Mouse (Mus musculus) forebrain, embryonic 14.5 days (tissue): ENCODE measurements around the gene Rufy3. TPM values are rescaled to one million over a fixed set of nuclear protein-coding genes. Genes with fewer than 3 reads are reported as not detected.
A peak's percentile ranks its signal among the peaks of the same experiment; 100 is the strongest.

Experiments used
- ATAC-seq: fragments of 200-750 bp; cut with Nextera tagmentation; 2 replicates; pipeline ENCODE4 v1.8.0; 2017; ENCODE audit warnings: mild to moderate bottlenecking, moderate library complexity
- DNase-seq: peaks from one replicate; pipeline ENCODE4 v3.0.0-alpha.2; 2015; ENCODE audit warnings: low spot score
- H3K27ac ChIP-seq: fragments of 300-500 bp; sonication (generic); 2 replicates; pipeline ENCODE4 v1.5.1; 2014; ENCODE audit warnings: low read depth, mild to moderate bottlenecking, control low read depth, low read length, moderate library complexity
- H3K27me3 ChIP-seq: fragments of 300-500 bp; sonication (generic); replicated peaks from 2 replicates; pipeline ENCODE4 v1.6.1; 2014; ENCODE audit warnings: low read length, control low read depth, mixed read lengths; ENCODE audit not compliant: control insufficient read depth, insufficient read depth
- H3K36me3 ChIP-seq: fragments of 300-500 bp; sonication (generic); 2 replicates; pipeline ENCODE4 v1.6.1; 2014; ENCODE audit warnings: low read length, control low read depth; ENCODE audit not compliant: control insufficient read depth, insufficient read depth
- H3K4me1 ChIP-seq: fragments of 300-500 bp; sonication (generic); 2 replicates; pipeline ENCODE4 v1.6.1; 2014; ENCODE audit warnings: antibody characterized with exemption, low read length, control low read depth; ENCODE audit not compliant: control insufficient read depth, insufficient read depth
- H3K4me2 ChIP-seq: fragments of 300-500 bp; sonication (generic); 2 replicates; pipeline ENCODE4 v1.6.1; 2014; ENCODE audit warnings: mild to moderate bottlenecking, control low read depth, low read length
- H3K4me3 ChIP-seq: fragments of 300-500 bp; sonication (generic); 2 replicates; pipeline ENCODE4 v1.5.1; 2014; ENCODE audit warnings: low read depth, low read length, control low read depth
- H3K9ac ChIP-seq: fragments of 300-500 bp; sonication (generic); 2 replicates; pipeline ENCODE4 v1.6.1; 2014; ENCODE audit warnings: mild to moderate bottlenecking, low read length, control low read depth, moderate library complexity
- H3K9me3 ChIP-seq: fragments of 300-500 bp; sonication (generic); replicated peaks from 2 replicates; pipeline ENCODE4 v1.6.1; 2016; ENCODE audit warnings: low read length, control low read depth, mixed read lengths; ENCODE audit not compliant: control insufficient read depth
- WGBS: fragments of 180-500 bp; shearing (Covaris S2); extraction: QIAGEN DNeasy Blood & Tissue Kit; methylation state at CpG from one replicate; pipeline ENCODE4 v1.1.7; 2014; 5-methylcytosine and 5-hydroxymethylcytosine counted together
- polyA plus RNA-seq: library from polyadenylated mRNA; unstranded; fragments of >200 nt; fragmentation: Nextera tagmentation; extraction: Ambion mirVana; gene quantifications from 2 replicates; pipeline ENCODE4 v1.2.1, GENCODE M21; 2014

Rufy3 gene
- polyA plus RNA-seq, 1 experiment from 2014 or later: 155 TPM

DNA sequence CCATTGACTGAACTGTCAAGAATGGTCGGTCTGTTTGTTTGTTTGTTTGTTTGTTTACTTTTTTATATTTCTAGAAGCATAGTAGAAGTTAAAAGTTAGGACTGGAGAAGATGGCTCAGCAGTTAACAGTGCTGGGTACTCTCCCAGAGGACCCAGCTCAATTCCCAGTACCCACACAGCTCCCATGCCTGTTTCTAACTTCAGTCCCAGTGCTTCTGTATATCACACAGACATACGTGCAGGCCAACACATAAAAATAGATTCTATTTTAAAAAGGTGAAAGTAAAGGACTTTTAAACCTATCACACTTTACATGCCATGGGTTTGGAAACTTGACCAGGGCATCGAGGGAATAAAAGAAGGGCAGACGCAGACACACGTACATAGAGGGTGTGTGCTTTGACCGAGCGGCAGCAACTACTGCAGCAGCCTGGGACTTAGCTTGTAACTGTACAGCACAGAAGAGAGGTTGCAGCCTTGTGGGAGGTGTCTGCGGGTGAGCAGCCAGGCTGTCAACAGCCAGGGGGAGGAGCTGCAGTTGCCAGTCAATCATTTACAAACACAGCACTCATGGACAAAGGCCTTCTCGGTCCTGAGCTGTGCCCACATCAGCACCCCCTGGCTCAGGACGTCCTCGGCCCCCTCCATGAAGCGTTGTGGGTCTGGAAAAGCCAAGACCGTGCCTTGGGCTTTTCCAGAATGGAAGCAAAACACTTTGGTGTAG is 22.5 kb downstream of the Rufy3 start:
- H3K4me2 ChIP-seq: peak overlapping the region; percentile 90
- WGBS: 33% methylated on average over 13 of the region's 13 CpGs
- peak; percentile 27 for ATAC-seq
- peak overlapping the region; percentile 67 for H3K9ac ChIP-seq
- H3K36me3 ChIP-seq: peaks cover 18% of the 10 kb centered on the region
- peak overlapping the region; percentile 48; the same call in 1 of the 2 replicates for H3K27ac ChIP-seq
- H3K27me3 ChIP-seq: no peaks in the 10 kb centered on the region
- no peaks in the 10 kb centered on the region for H3K9me3 ChIP-seq
- DNase-seq: peak; percentile 63
- H3K4me3 ChIP-seq: peak overlapping the region; percentile 56
- peaks cover 31% of the 10 kb centered on the region for H3K4me1 ChIP-seq

DNA sequence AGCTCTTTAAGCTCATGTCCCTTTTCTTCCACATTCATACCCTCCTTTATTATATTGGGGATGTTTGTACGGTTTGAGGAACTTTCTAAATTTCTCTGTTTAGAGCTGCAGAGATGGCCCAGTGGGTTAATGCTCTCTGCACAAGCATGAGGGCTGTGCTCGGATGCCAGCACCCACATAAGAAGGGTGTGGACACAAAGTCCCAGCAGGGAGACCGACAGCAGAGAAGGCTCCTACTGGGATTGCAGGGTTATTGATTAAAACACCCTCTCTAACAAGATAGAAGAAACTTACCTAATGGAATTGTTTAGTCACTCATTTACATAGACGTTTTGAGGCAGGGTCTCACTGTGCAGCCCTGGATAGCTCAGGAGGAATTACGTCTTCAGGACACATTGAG is 23.6 kb downstream of the Rufy3 start:
- Histone ChIP-seq H3K4me1 (peaks cover 31% of the 10 kb centered on the region), H3K27me3 (no peaks in the 10 kb centered on the region), H3K36me3 (peaks cover 18% of the 10 kb centered on the region), H3K27ac (no peak overlapping the region), H3K9ac (no peak overlapping the region), H3K4me3 (no peak overlapping the region), H3K9me3 (no peaks in the 10 kb centered on the region), H3K4me2 (no peak overlapping the region)
- ATAC-seq: no peak
- 52% methylated on average over 5 of the region's 5 CpGs for WGBS
- no peak for DNase-seq

DNA sequence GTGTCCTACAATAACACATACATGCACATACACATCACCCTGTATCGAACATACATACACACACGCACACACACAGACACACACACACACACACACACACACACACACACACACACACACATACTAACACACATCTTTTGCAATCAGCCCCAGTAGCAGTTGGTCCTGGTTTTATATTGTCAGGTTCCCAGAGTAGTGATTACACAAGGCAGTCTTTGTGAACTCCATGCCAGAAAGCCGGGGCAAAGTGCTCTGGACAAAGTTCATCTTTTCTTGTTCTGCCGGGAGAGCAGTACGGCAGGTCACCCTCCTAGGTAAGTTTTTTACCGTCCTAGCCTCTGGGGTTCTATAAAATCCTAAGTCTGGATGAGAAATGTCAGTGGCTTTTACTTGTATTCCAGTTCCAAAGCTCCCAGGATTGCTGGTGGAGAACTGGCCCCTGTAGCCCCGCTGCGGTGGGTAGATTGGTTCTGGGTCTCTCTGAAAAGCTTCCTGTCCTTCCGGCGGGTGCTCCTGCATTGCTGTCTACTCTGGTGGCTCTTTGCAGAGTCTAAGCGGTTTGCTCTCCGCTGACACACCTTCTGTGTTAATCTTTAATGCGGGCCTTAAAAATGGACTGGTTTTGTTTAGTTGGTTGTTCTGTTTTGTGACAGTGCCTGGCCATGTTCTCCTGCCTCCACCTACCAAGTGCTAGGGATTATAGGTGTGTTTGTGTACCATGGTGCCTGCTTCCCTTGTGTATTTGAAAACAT is 28.8 kb downstream of the Rufy3 start:
- Histone ChIP-seq H3K27ac (no peak overlapping the region), H3K36me3 (peaks cover 41% of the 10 kb centered on the region), H3K27me3 (no peaks in the 10 kb centered on the region), H3K9me3 (no peaks in the 10 kb centered on the region), H3K9ac (no peak overlapping the region), H3K4me3 (no peak overlapping the region), H3K4me1 (no peaks in the 10 kb centered on the region; the same call in 1 of the 2 replicates), H3K4me2 (no peak overlapping the region)
- DNase-seq (no peak), ATAC-seq (no peak)
- WGBS: 92% methylated on average over 13 of the region's 13 CpGs

DNA sequence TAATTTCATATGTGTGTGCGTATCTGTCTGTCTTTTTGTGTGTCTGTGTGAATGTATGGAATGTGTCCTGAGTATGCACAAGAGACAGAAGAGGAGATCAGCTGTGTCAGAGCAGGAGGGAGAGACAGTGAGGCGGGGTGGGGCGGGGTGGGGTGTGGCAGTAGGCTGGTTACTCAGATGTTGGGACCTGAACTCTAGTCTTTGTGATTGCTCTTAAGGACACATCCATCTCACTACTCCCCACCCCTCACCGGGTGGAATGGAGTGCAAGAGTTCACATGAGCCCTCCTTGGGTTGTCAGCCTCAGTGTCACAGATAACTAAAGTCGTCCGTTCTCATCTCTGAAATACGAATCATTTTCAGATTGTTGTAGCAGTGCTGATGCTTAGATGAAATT is 29.3 kb downstream of the Rufy3 start:
- ATAC-seq: no peak
- H3K27ac ChIP-seq: no peak overlapping the region
- no peaks in the 10 kb centered on the region for H3K9me3 ChIP-seq
- no peaks in the 10 kb centered on the region for H3K4me1 ChIP-seq
- H3K9ac ChIP-seq: no peak overlapping the region
- H3K36me3 ChIP-seq: peaks cover 46% of the 10 kb centered on the region
- no peak overlapping the region for H3K4me3 ChIP-seq
- DNase-seq: no peak
- WGBS: 93% methylated on average over 7 of the region's 7 CpGs
- H3K27me3 ChIP-seq: no peaks in the 10 kb centered on the region
- no peak overlapping the region for H3K4me2 ChIP-seq

DNA sequence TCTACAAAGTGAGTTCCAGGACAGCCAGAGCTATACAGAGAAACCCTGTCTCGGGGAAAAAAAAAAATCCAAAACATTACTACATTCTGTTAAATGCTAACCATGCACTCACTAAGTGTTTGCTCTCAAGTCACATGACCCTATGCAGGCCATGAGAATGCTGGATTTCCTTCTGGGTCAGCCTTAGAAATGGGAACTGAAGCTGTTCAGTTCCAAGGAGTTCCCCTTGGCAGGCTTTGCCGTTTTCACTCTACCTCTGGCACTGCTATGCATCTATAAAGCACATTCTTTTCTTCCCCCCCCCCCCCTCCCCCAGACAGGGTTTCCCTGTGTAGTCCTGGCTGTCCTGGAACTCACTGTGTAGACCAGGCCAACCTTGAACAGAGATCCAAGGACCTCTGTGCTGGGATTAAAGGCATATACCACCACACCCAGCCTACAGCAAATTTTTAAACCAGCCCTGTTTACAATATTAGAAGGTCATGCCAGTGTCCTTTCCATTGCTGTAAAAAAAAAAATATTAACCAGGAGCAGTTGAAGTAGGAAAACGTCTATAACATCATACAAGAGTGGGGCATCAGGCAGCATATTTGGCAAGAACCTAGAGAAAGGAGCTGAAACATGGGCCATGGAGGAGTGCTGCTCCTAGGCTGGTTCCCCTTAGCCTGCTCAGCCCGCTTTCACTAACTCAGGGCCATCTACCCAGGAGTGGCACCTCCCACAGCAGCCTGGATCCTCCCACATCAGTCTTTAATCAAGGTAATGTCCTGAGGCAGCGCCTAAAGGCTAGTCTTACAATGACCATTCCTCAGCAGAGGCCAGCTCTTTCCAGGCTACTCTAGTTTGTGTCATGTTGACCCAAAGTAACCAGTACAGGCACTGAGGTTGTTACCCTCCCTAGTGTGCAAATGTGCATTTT is 31.0 kb downstream of the Rufy3 start:
- no peak overlapping the region for H3K4me3 ChIP-seq
- H3K9me3 ChIP-seq: no peaks in the 10 kb centered on the region
- H3K36me3 ChIP-seq: peaks cover 38% of the 10 kb centered on the region
- H3K4me1 ChIP-seq: no peaks in the 10 kb centered on the region
- H3K9ac ChIP-seq: no peak overlapping the region
- H3K4me2 ChIP-seq: no peak overlapping the region
- H3K27me3 ChIP-seq: no peaks in the 10 kb centered on the region
- no peak for DNase-seq
- no peak overlapping the region for H3K27ac ChIP-seq
- no peak for ATAC-seq
- WGBS: 79% methylated on average over 5 of the region's 5 CpGs

DNA sequence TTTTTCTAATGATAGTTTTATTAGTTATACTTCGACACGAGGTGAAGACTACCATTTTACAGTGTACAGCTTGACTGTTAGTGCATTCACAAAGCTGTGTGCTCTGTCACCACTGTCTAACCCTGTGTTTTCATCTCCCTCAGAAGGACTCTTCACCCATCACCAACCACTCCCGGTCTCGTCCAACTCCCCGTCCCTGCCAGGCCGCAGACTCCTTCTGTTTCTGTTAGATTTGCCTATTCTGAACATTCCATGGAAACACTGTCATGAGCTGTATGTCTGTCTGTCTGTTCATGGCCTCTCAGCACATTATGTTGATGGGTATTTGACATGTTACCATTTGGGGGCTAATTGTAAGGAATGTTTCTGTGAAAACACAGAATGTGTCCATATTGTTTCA is 34.1 kb downstream of the Rufy3 start:
- Histone ChIP-seq H3K9ac (no peak overlapping the region), H3K4me1 (no peaks in the 10 kb centered on the region), H3K4me3 (no peak overlapping the region), H3K27me3 (no peaks in the 10 kb centered on the region), H3K27ac (no peak overlapping the region), H3K9me3 (no peaks in the 10 kb centered on the region), H3K36me3 (peaks cover 27% of the 10 kb centered on the region), H3K4me2 (no peak overlapping the region)
- 93% methylated on average over 6 of the region's 6 CpGs for WGBS
- ATAC-seq (no peak), DNase-seq (no peak)

DNA sequence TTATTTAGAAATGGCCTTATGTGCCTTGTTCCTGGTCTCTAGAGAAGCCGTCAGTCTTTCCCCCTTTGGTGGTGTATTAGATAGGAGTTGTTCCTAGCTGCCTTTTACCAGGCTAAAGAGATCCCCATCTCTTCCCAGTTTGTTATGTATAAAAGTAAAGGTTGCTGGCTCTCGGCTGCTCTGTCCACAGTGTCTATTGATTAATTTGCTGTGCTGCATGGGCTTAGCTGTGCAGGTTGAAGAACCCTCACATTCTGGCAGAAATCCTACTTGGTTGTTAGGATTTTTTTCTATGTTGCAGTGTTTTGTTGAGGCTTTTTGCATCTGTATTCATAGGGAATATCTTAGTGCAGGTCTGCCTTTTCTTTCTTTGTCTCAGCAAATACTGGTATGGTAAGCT is 37.2 kb downstream of the Rufy3 start:
- no peak overlapping the region for H3K4me2 ChIP-seq
- WGBS: 82% methylated on average over 2 of the region's 2 CpGs
- no peaks in the 10 kb centered on the region for H3K27me3 ChIP-seq
- peaks cover 20% of the 10 kb centered on the region for H3K36me3 ChIP-seq
- H3K27ac ChIP-seq: no peak overlapping the region
- no peak overlapping the region for H3K4me3 ChIP-seq
- no peaks in the 10 kb centered on the region for H3K9me3 ChIP-seq
- H3K4me1 ChIP-seq: no peaks in the 10 kb centered on the region
- DNase-seq (no peak), ATAC-seq (no peak)
- H3K9ac ChIP-seq: no peak overlapping the region

DNA sequence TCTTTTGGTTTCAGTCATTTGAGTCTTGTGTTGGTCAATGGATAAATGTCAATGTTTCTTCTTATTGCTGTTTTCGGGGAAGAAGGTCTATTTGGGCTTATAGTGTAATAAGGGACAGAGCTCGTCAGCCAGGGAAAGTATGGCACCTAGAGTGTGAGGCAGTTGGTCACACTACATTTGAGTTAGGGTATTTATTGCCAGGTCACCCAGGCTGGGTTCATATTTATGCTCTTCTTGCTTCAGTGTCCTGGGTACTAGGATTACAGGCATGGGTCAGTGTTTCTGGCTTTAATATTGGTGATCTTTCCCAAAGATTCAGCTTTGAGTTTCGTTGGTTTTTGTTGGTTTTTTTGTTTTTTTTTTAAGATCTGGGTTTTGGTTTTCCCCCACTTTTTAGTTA is 37.9 kb downstream of the Rufy3 start:
- no peak overlapping the region for H3K4me2 ChIP-seq
- no peak overlapping the region for H3K4me3 ChIP-seq
- no peaks in the 10 kb centered on the region for H3K9me3 ChIP-seq
- whole genome bisulfite sequencing: 91% methylated on average over 3 of the region's 3 CpGs
- H3K36me3 ChIP-seq: peaks cover 15% of the 10 kb centered on the region
- ATAC-seq (no peak), DNase-seq (no peak)
- H3K9ac ChIP-seq: no peak overlapping the region
- no peak overlapping the region for H3K27ac ChIP-seq
- no peaks in the 10 kb centered on the region for H3K4me1 ChIP-seq
- H3K27me3 ChIP-seq: no peaks in the 10 kb centered on the region
